In genomic region chr2:158641869-158642268, GRCm38 (mm10) we compare ENCODE assay signal across 7 mouse cellular contexts. TPM values are rescaled to one million over a fixed set of nuclear protein-coding genes. Genes with fewer than 3 reads are reported as not detected.
DNase-seq lines count a peak whose midpoint lies in the region; TF ChIP-seq lines count a peak whose summit lies in the region.

No protein-coding gene starts in this region.

- no peak for TF ChIP-seq POLR2A in cortical plate, adult 2 months (IDR thresholded peaks at IDR 0.05; ENCODE audit: extremely low read depth, insufficient read depth, low read length)

- peak overlapping the region; percentile 20; the same call in 1 of the 2 replicates for H3K27ac ChIP-seq in cortical plate, adult 2 months (ENCODE audit: insufficient read depth, low read length)
- H3K27ac ChIP-seq in layer of hippocampus, adult 2 months, result no peak overlapping the region

- no peak overlapping the region for H3K4me3 ChIP-seq in cortical plate, adult 2 months (ENCODE audit: insufficient read depth, low read length)
- H3K4me3 ChIP-seq in layer of hippocampus, adult 2 months, result no peak overlapping the region

- peak; percentile 43 to 66 for DNase-seq in CD8-positive naive resting alpha-beta T cell, adult 2 months (ENCODE audit: low read depth in 2 of 2, low spot score in 2 of 2)
- peak; percentile 27 for DNase-seq in Muller cell, postnatal 12 days (ENCODE audit: inconsistent ontology term)
- peak; percentile 53 for DNase-seq in heart, adult 8-10 months (ENCODE audit: low spot score)
- DNase-seq in layer of hippocampus, adult 2 months (ENCODE audit: low spot score in 2 of 2), result peak; percentile 51 to 80
- peak; percentile 47 to 73 for DNase-seq in lung, postnatal 4 days
- peak; percentile 57 to 66 for DNase-seq in right cerebral cortex, postnatal 36 days (ENCODE audit: low spot score in 2 of 2)

- H3K4me1 ChIP-seq in cortical plate, adult 2 months (ENCODE audit: control insufficient read depth, insufficient read depth, low read length), result peaks cover 13% of the 10 kb centered on the region

- peak; percentile 89 for TF ChIP-seq CTCF in cortical plate, adult 2 months (IDR thresholded peaks at IDR 0.05; ENCODE audit: extremely low read depth, insufficient read depth, low read length)
- TF ChIP-seq CTCF in layer of hippocampus, adult 2 months (conservative IDR thresholded peaks at IDR 0.05), result peak; percentile 98; the same call in 1 of the 2 replicates

RNA-seq across cellular contexts. Expression of gene Actr5, which starts 17.2 kb away (rescaled TPM):
- polyA plus RNA-seq in cortical plate, adult 2 months (2012; rRNA removed), result 6.9 and 7.4 TPM in 2 replicates
- 1 to 10 TPM; 5.0 to 6.4 (median 6.3) TPM for total RNA-seq in heart, adult 8-10 months (2022)
- 10 to 100 TPM; 11.3 to 12.8 TPM for total RNA-seq in layer of hippocampus, adult 2 months (2021)

RNA-seq across cellular contexts. Expression of gene Ppp1r16b, which starts 23.3 kb away (rescaled TPM):
- polyA plus RNA-seq in cortical plate, adult 2 months (2012; rRNA removed), result 51.5 and 55.4 TPM in 2 replicates
- total RNA-seq in heart, adult 8-10 months (2022), result 10 to 100 TPM in 2 of 4 experiments, 1 to 10 TPM in 2; 7.8 to 12.3 (median 10.1) TPM
- 100 to 1,000 TPM; 147 to 150 TPM for total RNA-seq in layer of hippocampus, adult 2 months (2021)

RNA-seq across cellular contexts. Expression of gene Slc32a1, which starts 31.3 kb away (rescaled TPM):
- polyA plus RNA-seq in cortical plate, adult 2 months (2012; rRNA removed), result 73.8 and 87.3 TPM in 2 replicates
- not detected for total RNA-seq in heart, adult 8-10 months (2022)
- total RNA-seq in layer of hippocampus, adult 2 months (2021), result 10 to 100 TPM; 63.9 to 65.4 TPM

Comparison
In these comparisons a context has a peak if more than half of its experiments do, and no peak if none do; other contexts are left out.
1. RNA of gene Ppp1r16b, which starts 23.3 kb away (total RNA-seq): 147 to 150 TPM in layer of hippocampus, adult 2 months; 7.8 to 12.3 TPM in heart, adult 8-10 months; every median in the first group is over 10 times any median in the second.
2. RNA of gene Slc32a1, which starts 31.3 kb away (total RNA-seq): 63.9 to 65.4 TPM in layer of hippocampus, adult 2 months; not detected in heart, adult 8-10 months; every median in the first group is over 10 times any median in the second.
3. Peak in every context shown above with its lines, with median percentiles within 50 percentile points of each other: DNase-seq.